Mouse (Mus musculus) heart, adult 2 months (tissue): ENCODE data around the gene L3mbtl1.

Source experiments
- CTCF ChIP-seq: fragments of 200-600 bp; IDR thresholded peaks from 2 replicates; pipeline ENCODE4 v1.8.1; 2022; ENCODE audit warnings: antibody characterized with exemption, mild to moderate bottlenecking, moderate library complexity
- POLR2A ChIP-seq: fragments of 200-500 bp; IDR thresholded peaks from 2 replicates; pipeline ENCODE4 v1.6.1; 2011; ENCODE audit warnings: mild to moderate bottlenecking, low read depth, low read length, control low read depth; ENCODE audit not compliant: insufficient read depth

DNA sequence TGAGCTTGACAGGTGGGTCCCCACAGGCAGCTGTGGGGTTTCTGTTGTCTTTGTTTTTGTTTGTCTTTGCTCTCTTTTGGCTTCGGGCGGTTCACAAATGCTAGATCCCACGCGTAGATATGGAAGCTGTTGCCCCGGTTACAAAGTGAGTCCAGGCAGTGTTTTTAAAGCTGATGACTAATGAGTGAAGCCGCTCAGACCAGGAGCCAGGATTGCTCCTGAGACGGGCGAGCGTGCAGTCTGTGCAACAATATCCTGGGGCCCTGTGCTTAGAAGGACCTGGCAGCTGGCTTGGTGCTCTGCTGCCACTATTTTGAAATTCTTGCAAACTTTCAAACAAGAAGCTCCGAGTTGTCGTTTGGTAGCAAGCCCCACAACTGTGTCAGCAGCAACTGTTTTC is 30.4 kb downstream of the L3mbtl1 start:
- TF ChIP-seq CTCF (no peak), POLR2A (no peak)
